Mouse (Mus musculus): ENCODE measurements around the gene Mpnd. TPM values are rescaled to one million over a fixed set of nuclear protein-coding genes. Genes with fewer than 3 reads are reported as not detected.
"Not testable (repeated sequence)": the region's sequence is repeated elsewhere in the genome, so short reads cannot be mapped to it uniquely, and the experiment has no call there.

Mpnd gene
- polyA plus RNA-seq, 1 experiment from 2014 or later, result 152 TPM

GRCm38 (mm10) chr17:56062081-56062480, 56.6 kb downstream of the Mpnd start:
- H3K4me2 ChIP-seq, result no peak overlapping the region
- H3K4me3 ChIP-seq, result no peak overlapping the region
- no peaks in the 10 kb centered on the region for H3K9me3 ChIP-seq
- peaks cover 5% of the 10 kb centered on the region; the same call in 1 of the 2 replicates for H3K36me3 ChIP-seq (replicated peaks)
- no peaks in the 10 kb centered on the region for H3K27me3 ChIP-seq (replicated peaks)
- H3K9ac ChIP-seq, result no peak overlapping the region
- no peak for ATAC-seq (replicated peaks)
- H3K4me1 ChIP-seq, result no peaks in the 10 kb centered on the region
- WGBS, result 95% methylated on average over 7 of the region's 7 CpGs
- H3K27ac ChIP-seq, result no peak overlapping the region

- H3K9me3 ChIP-seq; H3K4me3 ChIP-seq; H3K9ac ChIP-seq; ATAC-seq (replicated peaks); H3K27me3 ChIP-seq (replicated peaks); H3K4me2 ChIP-seq; H3K27ac ChIP-seq; H3K4me1 ChIP-seq: not testable (repeated sequence)
- WGBS, result 83% methylated on average over 6 of the region's 6 CpGs
- H3K36me3 ChIP-seq (replicated peaks), result peaks cover 40% of the 10 kb centered on the region
These were observed 60.2 kb downstream of the Mpnd start for GRCm38 (mm10) chr17:56065715-56066114.

Other genes with a start within 250 kb of the Mpnd start
- gene Zfp119a, start 126.8 kb upstream of the Mpnd start, polyA plus RNA-seq (2015; fragmentation: Nextera tagmentation; extraction: Ambion mirVana), result 12.0 and 15.3 TPM in 2 replicates
- gene Zfp959, start 113.6 kb upstream of the Mpnd start, polyA plus RNA-seq (2015; fragmentation: Nextera tagmentation; extraction: Ambion mirVana), result 15.7 and 16.1 TPM in 2 replicates
- 9.6 and 10.2 TPM in 2 replicates for gene Zfp119b, start 56.2 kb upstream of the Mpnd start, polyA plus RNA-seq (2015; fragmentation: Nextera tagmentation; extraction: Ambion mirVana)
- gene Ebi3, start 53.1 kb upstream of the Mpnd start, polyA plus RNA-seq (2015; fragmentation: Nextera tagmentation; extraction: Ambion mirVana), result 7.4 and 8.3 TPM in 2 replicates
- gene Yju2, start 46.6 kb upstream of the Mpnd start, polyA plus RNA-seq (2015; fragmentation: Nextera tagmentation; extraction: Ambion mirVana), result 24.5 and 25.4 TPM in 2 replicates
- 209 and 217 TPM in 2 replicates for gene Shd, start 35.2 kb upstream of the Mpnd start, polyA plus RNA-seq (2015; fragmentation: Nextera tagmentation; extraction: Ambion mirVana)
- 203 and 208 TPM in 2 replicates for gene Fsd1, start 19.2 kb upstream of the Mpnd start, polyA plus RNA-seq (2015; fragmentation: Nextera tagmentation; extraction: Ambion mirVana)
- gene Stap2, start 127 bp upstream of the Mpnd start, polyA plus RNA-seq (2015; fragmentation: Nextera tagmentation; extraction: Ambion mirVana), result 5.8 and 6.0 TPM in 2 replicates
- 117 and 119 TPM in 2 replicates for gene Sh3gl1, start 30.9 kb downstream of the Mpnd start, polyA plus RNA-seq (2015; fragmentation: Nextera tagmentation; extraction: Ambion mirVana)
- 5.0 and 5.5 TPM in 2 replicates for gene Chaf1a, start 34.7 kb downstream of the Mpnd start, polyA plus RNA-seq (2015; fragmentation: Nextera tagmentation; extraction: Ambion mirVana)
- 80.2 and 85.2 TPM in 2 replicates for gene Ubxn6, start 69.3 kb downstream of the Mpnd start, polyA plus RNA-seq (2015; fragmentation: Nextera tagmentation; extraction: Ambion mirVana)
- gene Hdgfl2, start 73.9 kb downstream of the Mpnd start, polyA plus RNA-seq (2015; fragmentation: Nextera tagmentation; extraction: Ambion mirVana), result 162 and 164 TPM in 2 replicates
- 0.13 and 0.15 TPM in 2 replicates for gene Plin4, start 104.1 kb downstream of the Mpnd start, polyA plus RNA-seq (2015; fragmentation: Nextera tagmentation; extraction: Ambion mirVana)
- 1.9 and 2.1 TPM in 2 replicates for gene Plin5, start 111.9 kb downstream of the Mpnd start, polyA plus RNA-seq (2015; fragmentation: Nextera tagmentation; extraction: Ambion mirVana)
- gene Lrg1, start 116.3 kb downstream of the Mpnd start, polyA plus RNA-seq (2015; fragmentation: Nextera tagmentation; extraction: Ambion mirVana), result 0.12 and 0.28 TPM in 2 replicates
- gene Sema6b, start 134.6 kb downstream of the Mpnd start, polyA plus RNA-seq (2015; fragmentation: Nextera tagmentation; extraction: Ambion mirVana), result 19.0 and 21.4 TPM in 2 replicates
- 11.1 and 12.7 TPM in 2 replicates for gene Tnfaip8l1, start 156.8 kb downstream of the Mpnd start, polyA plus RNA-seq (2015; fragmentation: Nextera tagmentation; extraction: Ambion mirVana)
- 74.9 and 76.4 TPM in 2 replicates for gene Mydgf, start 178.2 kb downstream of the Mpnd start, polyA plus RNA-seq (2015; fragmentation: Nextera tagmentation; extraction: Ambion mirVana)
- gene Dpp9, start 213.2 kb downstream of the Mpnd start, polyA plus RNA-seq (2015; fragmentation: Nextera tagmentation; extraction: Ambion mirVana), result 27.8 and 29.1 TPM in 2 replicates

Data from midbrain, embryonic 15.5 days (tissue).